Mouse (Mus musculus) small intestine, adult 2 months (tissue): ENCODE measurements around the gene Gm1043. TPM values are rescaled to one million over a fixed set of nuclear protein-coding genes. Genes with fewer than 3 reads are reported as not detected.

Experiments used
- H3K27ac ChIP-seq: fragments of 200-500 bp; 2 replicates; pipeline ENCODE4 v1.5.1; 2012; ENCODE audit warnings: low read depth, low read length, control low read depth, inconsistent platforms; ENCODE audit not compliant: insufficient read depth
- H3K27me3 ChIP-seq: fragments of 200-500 bp; 2 replicates; pipeline ENCODE4 v1.6.1; 2012; ENCODE audit warnings: mild to moderate bottlenecking, moderate library complexity, low read length, inconsistent platforms; ENCODE audit not compliant: control insufficient read depth, insufficient read depth
- H3K36me3 ChIP-seq: fragments of 200-500 bp; 2 replicates; pipeline ENCODE4 v1.6.1; 2012; ENCODE audit warnings: mild to moderate bottlenecking, low read length, control low read depth, inconsistent platforms; ENCODE audit not compliant: control insufficient read depth, insufficient read depth
- H3K4me1 ChIP-seq: fragments of 200-500 bp; 2 replicates; pipeline ENCODE4 v1.6.1; 2012; ENCODE audit warnings: low read length, inconsistent platforms, mixed read lengths; ENCODE audit not compliant: control insufficient read depth, insufficient read depth, insufficient read length
- H3K4me3 ChIP-seq: fragments of 200-500 bp; 2 replicates; pipeline ENCODE4 v1.5.1; 2012; ENCODE audit warnings: low read depth, mild to moderate bottlenecking, control low read depth, inconsistent platforms, low read length, moderate library complexity
- CTCF ChIP-seq: fragments of 200-500 bp; IDR thresholded peaks from 2 replicates; pipeline ENCODE4 v1.5.1; 2012; ENCODE audit warnings: low read depth, mild to moderate bottlenecking, control low read depth, inconsistent platforms, low read length, moderate library complexity, mixed read lengths; ENCODE audit not compliant: insufficient replicate concordance, insufficient read length; ENCODE audit errors: extremely low read depth
- POLR2A ChIP-seq: fragments of 200-500 bp; IDR thresholded peaks from 2 replicates; pipeline ENCODE4 v1.6.1; 2012; ENCODE audit warnings: low read depth, mild to moderate bottlenecking, control low read depth, inconsistent platforms, low read length, moderate library complexity
- WGBS: fragments of 180-500 bp; shearing (Covaris S2); methylation state at CpG from one replicate; pipeline ENCODE4 v1.1.7; 2018; 5-methylcytosine and 5-hydroxymethylcytosine counted together
- polyA plus RNA-seq: library from polyadenylated mRNA; depleted of rRNA; stranded (reverse); fragments of >200 nt; gene quantifications from 2 replicates; pipeline ENCODE4 v1.2.3, GENCODE M21; 2012; rRNA removed

Gene Gm1043
- polyA plus RNA-seq, 1 experiment, result 0.85 TPM

DNA sequence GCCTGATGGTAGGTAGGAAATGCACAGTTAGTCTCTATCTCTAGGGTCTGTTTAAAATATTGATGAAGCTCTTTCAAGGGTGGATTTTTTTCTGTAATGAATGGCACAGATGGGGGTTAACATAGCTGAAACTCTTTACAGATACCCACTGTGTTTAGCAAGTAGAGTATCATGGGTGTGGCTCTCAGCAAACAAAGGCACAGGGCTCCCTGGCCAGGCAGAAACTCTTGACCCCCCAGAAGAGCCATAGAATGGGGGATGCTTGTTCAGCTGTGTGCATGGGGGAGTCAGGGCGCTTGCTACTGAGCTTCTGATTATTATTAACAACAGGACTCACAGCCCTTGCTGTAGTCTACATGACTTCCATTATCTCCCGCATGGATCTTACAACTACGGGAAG, 163.7 kb downstream of the Gm1043 start:
- Histone ChIP-seq H3K4me1 (no peaks in the 10 kb centered on the region; the same call in 1 of the 2 replicates), H3K27ac (no peak overlapping the region), H3K27me3 (peaks cover 10% of the 10 kb centered on the region; the same call in 1 of the 2 replicates), H3K36me3 (no peaks in the 10 kb centered on the region), H3K4me3 (no peak overlapping the region)
- WGBS, result 70% methylated on average over 3 of the region's 3 CpGs
- TF ChIP-seq CTCF, result no peak
- TF ChIP-seq POLR2A, result no peak

DNA sequence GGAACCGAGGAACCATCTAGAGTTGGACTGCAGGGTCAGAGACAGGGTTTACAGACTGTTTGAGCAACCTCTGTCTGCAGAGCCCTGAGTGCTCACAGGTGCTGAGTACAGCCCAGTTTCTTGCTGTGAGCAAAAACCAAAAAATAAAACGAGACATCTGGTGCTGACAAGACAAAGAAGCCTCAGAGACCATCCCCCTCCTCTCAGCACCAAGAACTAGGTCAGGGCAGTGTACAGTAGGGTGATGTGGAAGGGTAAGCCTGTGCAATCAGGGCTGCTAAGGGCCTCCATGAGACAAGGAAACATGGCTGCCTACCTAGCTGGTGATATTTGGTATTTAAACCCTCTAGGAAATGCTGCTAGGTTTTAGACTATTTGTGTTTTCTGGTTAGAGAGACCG, 166.4 kb downstream of the Gm1043 start:
- TF ChIP-seq CTCF (no peak), POLR2A (no peak)
- Histone ChIP-seq H3K27me3 (no peaks in the 10 kb centered on the region), H3K4me1 (no peaks in the 10 kb centered on the region), H3K27ac (no peak overlapping the region), H3K36me3 (no peaks in the 10 kb centered on the region), H3K4me3 (no peak overlapping the region)
- WGBS, result 57% methylated on average over 3 of the region's 3 CpGs

DNA sequence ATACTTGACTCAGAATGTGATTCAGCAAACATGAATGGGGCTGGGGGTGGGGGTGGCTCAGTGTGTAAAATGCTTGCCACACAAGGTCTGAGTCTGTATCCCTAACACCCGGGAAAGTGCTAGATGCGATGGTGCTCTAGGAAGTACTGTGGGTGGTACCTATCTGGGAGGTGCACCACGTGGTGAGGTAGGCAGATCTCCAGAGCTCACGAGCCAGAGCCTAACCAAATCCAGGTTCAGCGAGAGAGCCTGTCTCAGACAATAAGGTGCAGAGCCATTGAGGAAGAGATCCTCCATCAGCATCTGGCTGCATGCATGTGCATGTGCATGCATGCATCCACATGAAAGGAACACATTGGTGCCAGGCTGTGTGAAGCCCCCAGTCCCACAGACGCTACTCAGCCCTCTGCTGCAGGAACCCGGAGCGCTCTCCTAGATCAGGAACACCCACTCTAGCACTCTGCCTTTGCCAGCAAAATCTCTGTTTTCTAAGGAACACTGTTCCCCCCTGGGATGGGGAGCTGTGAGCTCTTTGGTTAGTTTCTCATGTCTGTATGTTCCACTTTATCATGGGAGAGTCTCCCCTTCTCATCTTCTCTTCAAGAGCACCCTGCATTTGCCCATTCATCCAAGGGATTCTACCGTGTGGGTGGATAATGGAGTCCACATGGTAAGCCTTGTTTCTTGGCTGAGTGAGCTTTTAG, 167.1 kb downstream of the Gm1043 start:
- no peak for TF ChIP-seq POLR2A
- no peak for TF ChIP-seq CTCF
- Histone ChIP-seq H3K4me1 (no peaks in the 10 kb centered on the region), H3K4me3 (no peak overlapping the region), H3K36me3 (no peaks in the 10 kb centered on the region), H3K27ac (no peak overlapping the region), H3K27me3 (no peaks in the 10 kb centered on the region)
- WGBS, result 64% methylated on average over 9 of the region's 9 CpGs

DNA sequence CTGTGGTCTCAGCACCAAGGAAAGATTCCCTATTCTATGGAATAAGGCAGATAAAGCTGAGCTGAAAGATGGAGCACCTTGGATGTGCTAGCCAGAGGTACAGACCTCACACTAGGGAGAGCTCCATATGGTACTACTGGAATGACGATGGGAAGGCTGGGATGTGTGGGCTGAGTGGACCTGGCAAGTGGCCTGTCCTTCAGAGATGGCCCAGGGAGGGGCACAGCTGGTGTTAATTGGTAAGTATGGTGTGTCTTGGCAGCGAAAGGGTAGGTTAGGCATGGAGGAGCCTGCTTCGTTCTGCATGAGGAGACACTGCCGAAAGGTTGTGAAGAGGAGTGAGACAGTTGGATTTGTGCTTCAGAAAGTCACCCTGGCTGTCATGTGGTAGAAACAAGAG, 169.4 kb downstream of the Gm1043 start:
- TF ChIP-seq POLR2A (no peak), CTCF (no peak)
- no peaks in the 10 kb centered on the region for H3K36me3 ChIP-seq
- 85% methylated on average over 4 of the region's 4 CpGs for WGBS
- no peak overlapping the region for H3K27ac ChIP-seq
- H3K4me3 ChIP-seq, result no peak overlapping the region
- H3K27me3 ChIP-seq, result no peaks in the 10 kb centered on the region
- no peaks in the 10 kb centered on the region for H3K4me1 ChIP-seq

DNA sequence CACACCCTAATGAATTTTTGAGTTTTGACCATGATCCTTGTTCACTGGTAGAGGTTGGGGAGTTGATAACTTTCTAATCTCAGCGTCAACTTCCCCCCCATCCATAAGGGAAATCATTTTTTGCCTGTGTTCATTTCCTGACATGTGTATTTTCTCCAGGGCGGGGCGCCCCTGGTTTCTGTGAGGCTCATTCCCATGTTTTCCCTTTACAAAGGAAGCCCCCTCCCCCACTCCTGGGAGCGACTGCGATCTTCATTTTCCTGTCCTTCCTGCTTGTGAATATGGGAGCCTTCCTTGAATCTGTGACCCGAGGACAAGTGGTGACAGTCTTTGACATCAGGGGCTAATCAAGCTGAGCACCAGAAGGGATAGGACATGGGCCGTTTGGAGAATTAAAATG, 171.7 kb downstream of the Gm1043 start:
- WGBS, result 60% methylated on average over 7 of the region's 7 CpGs

DNA sequence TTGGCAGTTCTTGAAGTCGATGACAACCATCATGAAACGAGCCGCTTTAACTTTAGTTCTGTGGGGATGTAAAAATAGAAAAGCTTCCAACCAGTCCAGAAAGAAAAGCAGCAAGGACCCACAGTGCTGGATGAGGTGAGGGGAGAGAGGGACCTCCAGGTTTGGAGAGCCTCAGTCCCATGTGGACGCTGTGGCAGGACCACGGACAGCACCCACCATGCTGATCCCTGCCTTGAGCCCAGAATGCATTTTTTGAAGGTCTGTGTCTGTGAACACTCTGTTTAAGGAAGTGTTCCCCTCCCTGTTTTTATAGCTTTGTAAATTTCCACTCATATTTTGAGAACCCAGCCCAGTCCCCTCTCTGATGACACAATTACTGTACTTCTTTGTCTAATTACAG, 172.1 kb downstream of the Gm1043 start:
- Histone ChIP-seq H3K27ac (no peak overlapping the region), H3K36me3 (no peaks in the 10 kb centered on the region), H3K4me3 (no peak overlapping the region), H3K27me3 (no peaks in the 10 kb centered on the region), H3K4me1 (no peaks in the 10 kb centered on the region)
- TF ChIP-seq POLR2A (no peak), CTCF (no peak)
- 41% methylated on average over 5 of the region's 5 CpGs for WGBS

More for the DNA sequence above, 171.7 kb downstream of the Gm1043 start:
- no peaks in the 10 kb centered on the region for H3K27me3 ChIP-seq
- no peak overlapping the region for H3K27ac ChIP-seq
- H3K4me3 ChIP-seq, result no peak overlapping the region
- H3K36me3 ChIP-seq, result no peaks in the 10 kb centered on the region
- TF ChIP-seq CTCF (no peak), POLR2A (no peak)
- no peaks in the 10 kb centered on the region for H3K4me1 ChIP-seq

DNA sequence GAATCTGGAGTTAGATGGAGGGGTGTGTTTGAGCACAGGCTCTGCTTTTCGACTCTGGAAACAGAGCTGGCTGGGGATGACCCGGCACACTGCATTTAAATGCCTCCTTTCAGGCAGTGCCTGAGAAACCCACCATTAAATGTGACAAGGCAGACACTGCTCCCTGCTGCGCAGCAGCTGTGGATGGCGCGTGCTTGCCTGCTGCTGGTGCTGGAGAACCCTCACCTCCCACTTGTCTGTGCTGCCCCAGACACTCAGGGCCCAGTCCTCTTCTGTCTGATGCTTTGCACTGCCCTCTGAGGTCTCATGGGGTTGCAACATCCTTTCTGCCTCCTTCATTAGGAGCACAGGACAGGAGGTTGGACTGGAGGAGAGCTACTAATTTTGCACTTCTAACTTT, 176.6 kb downstream of the Gm1043 start:
- Histone ChIP-seq H3K27me3 (no peaks in the 10 kb centered on the region), H3K27ac (no peak overlapping the region), H3K4me1 (no peaks in the 10 kb centered on the region), H3K4me3 (no peak overlapping the region), H3K36me3 (no peaks in the 10 kb centered on the region)
- 72% methylated on average over 5 of the region's 5 CpGs for WGBS
- TF ChIP-seq CTCF (no peak), POLR2A (no peak)

DNA sequence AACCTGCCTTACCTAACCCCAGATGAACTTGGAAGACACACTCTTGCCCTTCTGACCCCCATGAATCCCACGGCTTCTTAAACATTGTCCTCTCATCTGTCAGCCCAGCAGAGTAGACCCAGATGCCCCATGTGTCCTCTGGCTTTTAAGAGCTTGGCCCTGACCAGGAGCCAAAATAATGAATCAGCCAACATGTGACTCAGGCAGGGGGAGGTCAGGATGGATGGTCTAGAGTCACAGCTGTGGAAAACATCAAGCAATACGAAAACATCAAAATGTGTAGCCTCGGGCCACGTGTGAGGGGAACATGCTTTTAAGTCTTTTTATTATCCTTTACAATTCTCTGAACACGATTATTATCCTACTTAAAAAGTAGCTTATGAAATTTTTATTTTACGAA, 178.6 kb downstream of the Gm1043 start:
- H3K27ac ChIP-seq, result no peak overlapping the region
- TF ChIP-seq CTCF, result no peak
- TF ChIP-seq POLR2A, result no peak
- no peaks in the 10 kb centered on the region for H3K4me1 ChIP-seq
- no peaks in the 10 kb centered on the region for H3K36me3 ChIP-seq
- no peaks in the 10 kb centered on the region for H3K27me3 ChIP-seq
- H3K4me3 ChIP-seq, result no peak overlapping the region
- 69% methylated on average over 6 of the region's 6 CpGs for WGBS

Other genes with a start within 250 kb of the Gm1043 start
- gene Ppp2r2c, start 216.9 kb upstream of the Gm1043 start, polyA plus RNA-seq, result 0.62 and 0.89 TPM in 2 replicates
- 16.7 and 23.5 TPM in 2 replicates for gene Wfs1, start 96.2 kb upstream of the Gm1043 start, polyA plus RNA-seq
- 0.79 and 1.1 TPM in 2 replicates for gene Crmp1, start 156.6 kb downstream of the Gm1043 start, polyA plus RNA-seq